Comparison of ENCODE assay signal across 8 mouse cellular contexts in the genomic region with DNA sequence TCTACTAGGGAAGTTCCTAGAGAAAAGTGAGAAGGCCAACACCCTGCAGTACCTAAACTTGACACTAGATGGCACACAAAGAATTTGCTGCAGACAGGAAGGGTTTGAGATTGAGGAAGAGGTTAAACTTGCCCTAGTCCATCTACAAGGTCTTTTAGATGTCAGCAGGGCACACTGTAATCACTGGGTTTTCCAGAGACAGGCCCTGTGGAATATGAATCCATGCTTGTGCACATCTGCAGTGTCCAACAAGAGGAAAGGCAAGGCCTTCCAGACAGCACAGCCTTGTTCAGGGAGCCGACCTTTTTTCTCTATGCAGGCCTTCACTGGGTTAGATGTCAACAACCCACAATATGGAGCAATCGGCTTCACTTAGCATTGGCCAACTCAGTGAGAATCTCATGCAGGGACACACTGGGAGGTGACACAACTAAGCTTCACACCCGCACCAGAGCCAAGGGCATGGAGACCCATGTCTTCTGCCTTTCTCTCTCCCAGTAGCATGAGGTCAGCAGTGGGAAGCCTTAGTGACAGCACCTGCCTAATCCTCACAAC. TPM values are rescaled to one million over a fixed set of nuclear protein-coding genes. Genes with fewer than 3 reads are reported as not detected.
DNase-seq lines count a peak whose midpoint lies in the region; ATAC-seq lines count a peak whose summit lies in the region.

No protein-coding gene starts in this region.

- no peak overlapping the region for H3K27ac ChIP-seq in forebrain, embryonic 13.5 days
- H3K27ac ChIP-seq in intestine, embryonic 14.5 days (ENCODE audit: low read depth): no peak overlapping the region
- 0 out of 2 replicates have a peak overlapping the region, but pooled peaks have one; percentile 21 for H3K27ac ChIP-seq in liver, embryonic 13.5 days

- WGBS in forebrain, embryonic 13.5 days: 73% methylated on average over 3 of the region's 3 CpGs
- WGBS in intestine, embryonic 14.5 days: 76% methylated on average over 3 of the region's 3 CpGs
- 65% methylated on average over 3 of the region's 3 CpGs for WGBS in liver, embryonic 13.5 days (ENCODE audit: insufficient replicate concordance)

- ATAC-seq in cerebellum, adult (ENCODE audit: insufficient number of reproducible peaks, low FRiP score, low TSS enrichment): 0 out of 2 replicates have a peak, but pooled peaks have one; percentile 24
- ATAC-seq in forebrain, embryonic 13.5 days: peak; percentile 55
- peak; percentile 24; the same call in 1 of the 2 replicates for ATAC-seq in intestine, embryonic 14.5 days (replicated peaks; ENCODE audit: low FRiP score, low TSS enrichment, low read depth)
- ATAC-seq in liver, embryonic 13.5 days (ENCODE audit: low read depth): peak; percentile 27

- H3K36me3 ChIP-seq in forebrain, embryonic 13.5 days (ENCODE audit: poor library complexity, severe bottlenecking): peaks cover 43% of the 10 kb centered on the region
- peaks cover 61% of the 10 kb centered on the region for H3K36me3 ChIP-seq in intestine, embryonic 14.5 days (ENCODE audit: control insufficient read depth, insufficient read depth, low read length)
- H3K36me3 ChIP-seq in liver, embryonic 13.5 days: peaks cover 61% of the 10 kb centered on the region

- H3K4me3 ChIP-seq in forebrain, embryonic 13.5 days: no peak overlapping the region
- no peak overlapping the region for H3K4me3 ChIP-seq in intestine, embryonic 14.5 days (ENCODE audit: low read depth, low read length)
- no peak overlapping the region for H3K4me3 ChIP-seq in liver, embryonic 13.5 days (replicated peaks)

- no peaks in the 10 kb centered on the region for H3K9me3 ChIP-seq in forebrain, embryonic 13.5 days (replicated peaks)
- H3K9me3 ChIP-seq in intestine, embryonic 14.5 days (ENCODE audit: control insufficient read depth, low read length): no peaks in the 10 kb centered on the region
- H3K9me3 ChIP-seq in liver, embryonic 13.5 days (replicated peaks): no peaks in the 10 kb centered on the region

- H3K4me2 ChIP-seq in forebrain, embryonic 13.5 days: no peak overlapping the region
- no peak overlapping the region for H3K4me2 ChIP-seq in intestine, embryonic 14.5 days (ENCODE audit: low read length)
- H3K4me2 ChIP-seq in liver, embryonic 13.5 days: no peak overlapping the region

- H3K4me1 ChIP-seq in forebrain, embryonic 13.5 days: no peaks in the 10 kb centered on the region
- no peaks in the 10 kb centered on the region for H3K4me1 ChIP-seq in intestine, embryonic 14.5 days (replicated peaks; ENCODE audit: control insufficient read depth, insufficient read depth, low read length)
- peaks cover 55% of the 10 kb centered on the region for H3K4me1 ChIP-seq in liver, embryonic 13.5 days (replicated peaks)

- no peak overlapping the region for H3K9ac ChIP-seq in forebrain, embryonic 13.5 days
- H3K9ac ChIP-seq in intestine, embryonic 14.5 days (ENCODE audit: low read length): no peak overlapping the region
- no peak overlapping the region for H3K9ac ChIP-seq in liver, embryonic 13.5 days

- DNase-seq in 416B (ENCODE audit: low read depth) (peak; percentile 87), ES-CJ7 (ENCODE audit: low read depth, low spot score) (peak; percentile 92)
- peak; percentile 88 for DNase-seq in intestine, embryonic 14.5 days (ENCODE audit: low spot score)
- peak; percentile 46 for DNase-seq in liver, embryonic 13.5 days
- peak; percentile 54 to 69 for DNase-seq in natural killer cell, adult 2 months (ENCODE audit: low spot score in 2 of 2)
- DNase-seq in yolk sac, embryonic 10.5 days (ENCODE audit: low spot score): peak; percentile 76

- H3K27me3 ChIP-seq in forebrain, embryonic 13.5 days: no peaks in the 10 kb centered on the region
- H3K27me3 ChIP-seq in intestine, embryonic 14.5 days (replicated peaks; ENCODE audit: control insufficient read depth, insufficient read depth, low read length): no peaks in the 10 kb centered on the region
- no peaks in the 10 kb centered on the region for H3K27me3 ChIP-seq in liver, embryonic 13.5 days

RNA-seq across cellular contexts. Expression of a gene that starts 16.0 kb away (rescaled TPM):
- polyA plus RNA-seq in forebrain, embryonic 13.5 days (2015; fragmentation: Nextera tagmentation; extraction: Ambion mirVana): 207 and 209 TPM in 2 replicates
- 297 TPM in 2 replicates for polyA plus RNA-seq in intestine, embryonic 14.5 days (2014; fragmentation: Nextera tagmentation; extraction: Ambion mirVana)
- polyA plus RNA-seq in liver, embryonic 13.5 days (2015; fragmentation: Nextera tagmentation; extraction: Ambion mirVana): 202 and 204 TPM in 2 replicates

RNA-seq across cellular contexts. Expression of a gene that starts 41.2 kb away (rescaled TPM):
- 24.0 and 25.7 TPM in 2 replicates for polyA plus RNA-seq in forebrain, embryonic 13.5 days (2015; fragmentation: Nextera tagmentation; extraction: Ambion mirVana)
- polyA plus RNA-seq in intestine, embryonic 14.5 days (2014; fragmentation: Nextera tagmentation; extraction: Ambion mirVana): 26.5 and 26.6 TPM in 2 replicates
- polyA plus RNA-seq in liver, embryonic 13.5 days (2015; fragmentation: Nextera tagmentation; extraction: Ambion mirVana): 16.5 and 19.2 TPM in 2 replicates
